Mouse (Mus musculus) ES-E14 (cell line): Measurements from ENCODE around the gene Eif5a. TPM values are rescaled to one million over a fixed set of nuclear protein-coding genes. Genes with fewer than 3 reads are reported as not detected.

Source experiments
- DNase-seq: peaks from one replicate; pipeline ENCODE4 v3.0.0-alpha.2; 2013; ENCODE audit warnings: low read depth, low spot score
- H3K27ac ChIP-seq: 2 replicates; pipeline ENCODE4 v1.5.1; 2012; ENCODE audit warnings: low read depth, mild to moderate bottlenecking, low read length, moderate library complexity, mixed read lengths; ENCODE audit not compliant: poor library complexity, insufficient read depth, severe bottlenecking
- H3K36me3 ChIP-seq: 2 replicates; pipeline ENCODE4 v1.6.1; 2012; ENCODE audit warnings: mild to moderate bottlenecking, low read length, moderate library complexity, mixed read lengths; ENCODE audit not compliant: control insufficient read depth, poor library complexity, insufficient read depth, severe bottlenecking
- H3K4me1 ChIP-seq, 2 experiments: fragments of 150-350 bp in 1 of 2; sonication (generic) in 1 of 2; 2 replicates each; pipeline ENCODE4 v1.6.1; 2012; ENCODE audit warnings: low read length in 2 of 2, mild to moderate bottlenecking in 1 of 2, mixed read lengths in 1 of 2; ENCODE audit not compliant: control insufficient read depth in 2 of 2, insufficient read depth in 2 of 2, poor library complexity in 1 of 2
- H3K4me3 ChIP-seq, 2 experiments: fragments of 150-350 bp in 1 of 2; sonication (generic) in 1 of 2; 2 replicates each; pipeline ENCODE4 v1.5.1; 2012; ENCODE audit warnings: low read length in 2 of 2, low read depth in 1 of 2, mild to moderate bottlenecking in 1 of 2, mixed read lengths in 1 of 2; ENCODE audit not compliant: insufficient read depth in 1 of 2, poor library complexity in 1 of 2, severe bottlenecking in 1 of 2
- H3K9ac ChIP-seq: 2 replicates; pipeline ENCODE4 v1.6.1; 2012; ENCODE audit warnings: low read depth, mild to moderate bottlenecking, low read length, mixed read lengths; ENCODE audit not compliant: poor library complexity, insufficient read depth, severe bottlenecking
- H3K9me3 ChIP-seq: fragments of 150-350 bp; sonication (generic); 2 replicates; pipeline ENCODE4 v1.6.1; 2012; ENCODE audit warnings: low read depth, mild to moderate bottlenecking, low read length; ENCODE audit not compliant: control insufficient read depth, insufficient read depth
- CHD2 ChIP-seq: IDR thresholded peaks from 2 replicates; pipeline ENCODE4 v1.6.1; 2014; ENCODE audit warnings: mild to moderate bottlenecking, low read depth, low read length, inconsistent platforms
- HCFC1 ChIP-seq: IDR thresholded peaks from 2 replicates; pipeline ENCODE4 v1.6.1; 2012; ENCODE audit warnings: low read length, inconsistent platforms, borderline replicate concordance; ENCODE audit not compliant: insufficient read depth
- MAFK ChIP-seq: IDR thresholded peaks from 2 replicates; pipeline ENCODE4 v1.6.1; 2014; ENCODE audit warnings: mild to moderate bottlenecking, low read depth, low read length, inconsistent platforms; ENCODE audit not compliant: insufficient read depth
- ZC3H11A ChIP-seq: IDR thresholded peaks from 2 replicates; pipeline ENCODE4 v1.6.1; 2012; ENCODE audit warnings: low read depth, mild to moderate bottlenecking, inconsistent platforms, low read length, borderline replicate concordance
- ZNF384 ChIP-seq: IDR thresholded peaks from 2 replicates; pipeline ENCODE4 v1.6.1; 2012; ENCODE audit warnings: low read depth, low read length, inconsistent platforms
- in situ Hi-C, 2 experiments: fragments of 600-800 bp; cut with MboI; formaldehyde crosslinking; loops; one replicate each; pipeline ENCODE4 v1.15.1; 2025; ENCODE audit warnings: low sequenced_read_pairs in 2 of 2, inconsistent platforms in 1 of 2; ENCODE audit not compliant: unreplicated experiment in 2 of 2
- total RNA-seq: library from RNA; depleted of rRNA; stranded (reverse); fragments of 300-350 nt; gene quantifications from 2 replicates; pipeline ENCODE4 v1.2.3, GENCODE M21; 2012

Eif5a gene
- total RNA-seq, 1 experiment, result 926 TPM

GRCm38 (mm10) chr11:69900471-69901405, 21.0 kb downstream of the Eif5a start, which contains the start of the genes 2810408A11Rik and Neurl4:
TSS of gene 2810408A11Rik (minus strand) at chr11:69900987.
TSS of gene Neurl4 (plus strand) at chr11:69901072.
- H3K4me1 ChIP-seq, result peaks cover 4 to 23% of the 10 kb centered on the region in 2 experiments; a peak in 3 of 4 replicates
- H3K9me3 ChIP-seq, result no peaks in the 10 kb centered on the region
- H3K36me3 ChIP-seq, result peaks cover 19% of the 10 kb centered on the region
- TF ChIP-seq CHD2 (peak; percentile 70; the same call in 1 of the 2 replicates), HCFC1 (no peak)
- H3K9ac ChIP-seq, result peak within 1 kb of the TSS; percentile 84
- in situ Hi-C loops, result no loop called here
- H3K27ac ChIP-seq, result peak within 1 kb of the TSS; percentile 94
- DNase-seq, result peak; percentile 97
- H3K4me3 ChIP-seq, result peak within 1 kb of the TSS; percentile 97 to 99

GRCm38 (mm10) chr11:69899870-69900269, 21.9 kb downstream of the Eif5a start:
- Histone ChIP-seq H3K9ac (no peak overlapping the region), H3K36me3 (peaks cover 13% of the 10 kb centered on the region), H3K9me3 (no peaks in the 10 kb centered on the region), H3K4me1 (peaks cover 7 to 29% of the 10 kb centered on the region in 2 experiments; a peak in 3 of 4 replicates), H3K4me3 (peak overlapping the region in 1 of 2 experiments; percentile 99; a peak in 2 of 4 replicates), H3K27ac (no peak overlapping the region)
- DNase-seq, result no peak
- in situ Hi-C loops, result no loop called here
- no peak for TF ChIP-seq ZNF384
- no peak for TF ChIP-seq CHD2
- no peak for TF ChIP-seq ZC3H11A
- no peak for TF ChIP-seq HCFC1
- TF ChIP-seq MAFK, result no peak

GRCm38 (mm10) chr11:69895291-69895690, 26.5 kb downstream of the Eif5a start, which contains the start of gene Acap1:
TSS of gene Acap1 (minus strand) at chr11:69895539.
- Histone ChIP-seq H3K9ac (peak within 1 kb of the TSS; percentile 67), H3K4me1 (peaks cover 10 to 35% of the 10 kb centered on the region in 2 experiments; a peak in 3 of 4 replicates), H3K27ac (peak within 1 kb of the TSS; percentile 77; the same call in 1 of the 2 replicates), H3K9me3 (no peaks in the 10 kb centered on the region), H3K4me3 (peak within 1 kb of the TSS in 1 of 2 experiments; percentile 55; a peak in 2 of 4 replicates), H3K36me3 (no peaks in the 10 kb centered on the region)
- no peak for DNase-seq
- no peak for TF ChIP-seq ZNF384
- TF ChIP-seq HCFC1, result no peak
- TF ChIP-seq ZC3H11A, result no peak
- no peak for TF ChIP-seq CHD2
- TF ChIP-seq MAFK, result no peak
- in situ Hi-C loops, result no loop called here

- Histone ChIP-seq H3K9me3 (no peaks in the 10 kb centered on the region), H3K36me3 (no peaks in the 10 kb centered on the region), H3K4me1 (peaks cover 10 to 34% of the 10 kb centered on the region in 2 experiments; a peak in 3 of 4 replicates), H3K9ac (peak overlapping the region; percentile 44; the same call in 1 of the 2 replicates), H3K27ac (peak overlapping the region; percentile 77; the same call in 1 of the 2 replicates), H3K4me3 (peak overlapping the region in 1 of 2 experiments; percentile 55; a peak in 2 of 4 replicates)
- TF ChIP-seq HCFC1, result no peak
- TF ChIP-seq ZNF384, result 0 out of 2 replicates have a peak, but pooled peaks have one; percentile 28
- in situ Hi-C loops, result no loop called here
- no peak for DNase-seq
These were observed 27.1 kb downstream of the Eif5a start for GRCm38 (mm10) chr11:69894671-69895070.
